In the genomic region with DNA sequence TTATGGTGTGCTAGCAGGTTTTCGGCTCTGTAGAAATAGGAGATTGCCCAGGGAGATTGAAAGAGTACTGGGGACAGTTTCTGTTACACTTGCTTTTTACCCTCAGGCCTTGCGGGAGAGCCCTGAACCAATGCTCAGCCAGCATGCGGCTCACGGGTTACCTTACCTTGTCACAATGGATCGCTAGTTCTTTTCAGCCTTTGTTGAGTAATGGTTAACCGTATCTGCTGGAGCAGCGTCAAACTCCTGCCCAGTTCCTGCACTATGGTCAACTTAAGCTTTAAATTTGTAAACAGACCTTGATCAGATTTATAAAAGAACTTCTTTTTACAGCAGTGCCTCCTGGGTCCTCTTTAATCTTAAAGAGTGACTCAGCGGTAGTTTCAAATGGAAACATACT, we compare ENCODE assay signal across 31 mouse cellular contexts. TPM values are rescaled to one million over a fixed set of nuclear protein-coding genes. Genes with fewer than 3 reads are reported as not detected.
DNase-seq lines count a peak whose midpoint lies in the region; ATAC-seq and TF ChIP-seq lines count a peak whose summit lies in the region.
"Had no signal": no experiment of that assay in that cellular context is flagged by ENCODE, and none has a peak within 500 bp of the region (broad histone marks: within the 10 kb centered on the region; RNA-seq: fewer than 3 reads in every experiment).

No protein-coding gene starts in this region.

- H3K4me1 ChIP-seq in kidney, adult 2 months (ENCODE audit: control insufficient read depth, insufficient read depth, low read length) = peaks cover 2% of the 10 kb centered on the region; the same call in 1 of the 2 replicates
- peaks cover 7% of the 10 kb centered on the region for H3K4me1 ChIP-seq in kidney, embryonic 14.5 days (ENCODE audit: control insufficient read depth, insufficient read depth, low read length)
- H3K4me1 ChIP-seq in kidney, embryonic 15.5 days = peaks cover 34% of the 10 kb centered on the region
- no peaks in the 10 kb centered on the region for H3K4me1 ChIP-seq in stomach, postnatal 0 days (replicated peaks; ENCODE audit: control insufficient read depth, insufficient read depth)
- H3K4me1 ChIP-seq: embryonic facial prominence, embryonic 12.5 days; embryonic facial prominence, embryonic 15.5 days; heart, embryonic 10.5 days had no signal

- peak; percentile 55 for DNase-seq in kidney, adult 2 months
- peak; percentile 46 for DNase-seq in kidney, postnatal 14 days
- no peak for DNase-seq in stomach, postnatal 0 days (ENCODE audit: low spot score)
- no peak for DNase-seq in layer of hippocampus, adult 2 months (ENCODE audit: low spot score in 2 of 2)
- DNase-seq: adrenal gland, adult 2 months; adrenal gland, postnatal 14 days; cerebellum, adult 11 months; cerebellum, adult 2 months; cerebellum, adult 9-11 months; cerebellum, postnatal 25 days; forebrain, postnatal 0 days; gastrocnemius, adult 2 months; gastrocnemius, postnatal 14 days; heart, adult 2 months; heart, postnatal 14 days; heart, postnatal 4 days had no signal

- H3K36me3 ChIP-seq in kidney, adult 2 months (ENCODE audit: control insufficient read depth, insufficient read depth, low read length) = no peaks in the 10 kb centered on the region; the same call in 1 of the 2 replicates
- H3K36me3 ChIP-seq in kidney, embryonic 14.5 days (ENCODE audit: control insufficient read depth, insufficient read depth, low read length) = peaks cover 73% of the 10 kb centered on the region
- H3K36me3 ChIP-seq in kidney, embryonic 15.5 days = peaks cover 86% of the 10 kb centered on the region
- H3K36me3 ChIP-seq in stomach, postnatal 0 days (ENCODE audit: control insufficient read depth, insufficient read depth, low read length) = peaks cover 27% of the 10 kb centered on the region

- H3K4me2 ChIP-seq in kidney, embryonic 14.5 days (replicated peaks; ENCODE audit: low read depth, low read length) = no peak overlapping the region
- no peak overlapping the region for H3K4me2 ChIP-seq in kidney, embryonic 15.5 days
- H3K4me2 ChIP-seq in stomach, postnatal 0 days (replicated peaks; ENCODE audit: low read depth) = no peak overlapping the region
- H3K4me2 ChIP-seq: embryonic facial prominence, embryonic 12.5 days; embryonic facial prominence, embryonic 15.5 days; heart, embryonic 13.5 days; hindbrain, embryonic 14.5 days had no signal

- TF ChIP-seq EP300 in stomach, postnatal 0 days (optimal IDR thresholded peaks at IDR 0.05) = no peak

- H3K9ac ChIP-seq in kidney, embryonic 14.5 days (ENCODE audit: low read depth, low read length) = no peak overlapping the region
- H3K9ac ChIP-seq in kidney, embryonic 15.5 days = no peak overlapping the region
- no peak overlapping the region for H3K9ac ChIP-seq in stomach, postnatal 0 days (ENCODE audit: low read length)
- H3K9ac ChIP-seq: embryonic facial prominence, embryonic 12.5 days; embryonic facial prominence, embryonic 15.5 days; forebrain, postnatal 0 days; heart, embryonic 13.5 days; hindbrain, embryonic 14.5 days had no signal

- no peak overlapping the region for H3K27ac ChIP-seq in kidney, adult 2 months (ENCODE audit: insufficient read depth, low read depth, low read length)
- no peak overlapping the region for H3K27ac ChIP-seq in kidney, embryonic 14.5 days (ENCODE audit: low read depth, low read length)
- no peak overlapping the region for H3K27ac ChIP-seq in kidney, embryonic 15.5 days
- H3K27ac ChIP-seq in stomach, postnatal 0 days (replicated peaks) = no peak overlapping the region
- no peak overlapping the region for H3K27ac ChIP-seq in layer of hippocampus, adult 2 months
- H3K27ac ChIP-seq: embryonic facial prominence, embryonic 12.5 days; embryonic facial prominence, embryonic 15.5 days; gastrocnemius, adult 2 months; heart, adult 2 months; heart, embryonic 10.5 days; heart, embryonic 13.5 days; hindbrain, embryonic 14.5 days had no signal

- no peak overlapping the region for H3K4me3 ChIP-seq in kidney, adult 2 months (ENCODE audit: insufficient read depth, low read depth, low read length)
- no peak overlapping the region for H3K4me3 ChIP-seq in kidney, embryonic 14.5 days (ENCODE audit: low read length)
- no peak overlapping the region for H3K4me3 ChIP-seq in kidney, embryonic 15.5 days (replicated peaks)
- no peak overlapping the region for H3K4me3 ChIP-seq in stomach, postnatal 0 days (ENCODE audit: low read depth, low read length)
- no peak overlapping the region for H3K4me3 ChIP-seq in layer of hippocampus, adult 2 months
- H3K4me3 ChIP-seq: embryonic facial prominence, embryonic 12.5 days; embryonic facial prominence, embryonic 15.5 days; gastrocnemius, adult 2 months; heart, adult 2 months; heart, embryonic 10.5 days; heart, embryonic 13.5 days had no signal

- no peaks in the 10 kb centered on the region for H3K9me3 ChIP-seq in kidney, embryonic 14.5 days (ENCODE audit: control insufficient read depth, low read length)
- H3K9me3 ChIP-seq in kidney, embryonic 15.5 days (replicated peaks) = no peaks in the 10 kb centered on the region
- no peaks in the 10 kb centered on the region for H3K9me3 ChIP-seq in stomach, postnatal 0 days (ENCODE audit: control insufficient read depth, low read length)
- H3K9me3 ChIP-seq: embryonic facial prominence, embryonic 12.5 days; embryonic facial prominence, embryonic 15.5 days; heart, embryonic 10.5 days; heart, embryonic 13.5 days had no signal

- WGBS in kidney, adult 2 months = 52% methylated on average over 8 of the region's 8 CpGs
- WGBS in kidney, embryonic 14.5 days = 73% methylated on average over 8 of the region's 8 CpGs
- WGBS in kidney, embryonic 15.5 days = 74% methylated on average over 8 of the region's 8 CpGs
- 58% methylated on average over 8 of the region's 8 CpGs for WGBS in stomach, postnatal 0 days

- no peaks in the 10 kb centered on the region for H3K27me3 ChIP-seq in kidney, adult 2 months (replicated peaks; ENCODE audit: control insufficient read depth, insufficient read depth, low read length)
- no peaks in the 10 kb centered on the region for H3K27me3 ChIP-seq in kidney, embryonic 14.5 days (ENCODE audit: control insufficient read depth, insufficient read depth, low read length)
- H3K27me3 ChIP-seq in kidney, embryonic 15.5 days = no peaks in the 10 kb centered on the region
- no peaks in the 10 kb centered on the region for H3K27me3 ChIP-seq in stomach, postnatal 0 days (ENCODE audit: control insufficient read depth, insufficient read depth, low read length)
- H3K27me3 ChIP-seq: embryonic facial prominence, embryonic 12.5 days; embryonic facial prominence, embryonic 15.5 days; heart, embryonic 13.5 days had no signal

- no peak for ATAC-seq in kidney, embryonic 14.5 days (ENCODE audit: low FRiP score, low TSS enrichment)
- no peak for ATAC-seq in kidney, embryonic 15.5 days (replicated peaks; ENCODE audit: low FRiP score)
- ATAC-seq in stomach, postnatal 0 days (ENCODE audit: low FRiP score, low TSS enrichment) = peak; percentile 42; the same call in 1 of the 2 replicates
- ATAC-seq: CD4-positive, CD25-positive, alpha-beta regulatory T cell, adult 4 months; forebrain, embryonic 14.5 days; forebrain, postnatal 0 days had no signal

- TF ChIP-seq CTCF in kidney, adult 2 months (conservative IDR thresholded peaks at IDR 0.05; ENCODE audit: insufficient read depth, insufficient read length, low read depth, low read length) = no peak
- TF ChIP-seq CTCF in stomach, postnatal 0 days (IDR thresholded peaks at IDR 0.05; ENCODE audit: low read depth) = no peak
- no peak for TF ChIP-seq CTCF in layer of hippocampus, adult 2 months (conservative IDR thresholded peaks at IDR 0.05)

- TF ChIP-seq POLR2A in kidney, adult 2 months (IDR thresholded peaks at IDR 0.05; ENCODE audit: low read depth, low read length) = no peak

RNA-seq across cellular contexts. Expression of gene Mtnr1a, which starts 53.1 kb away (rescaled TPM):
- polyA plus RNA-seq in kidney, adult 2 months (2012; rRNA removed) = not detected in 2 replicates
- polyA plus RNA-seq in kidney, embryonic 14.5 days (2014; fragmentation: Nextera tagmentation; extraction: Ambion mirVana) = not detected in 2 replicates
- 0.26 and 0.31 TPM in 2 replicates for polyA plus RNA-seq in kidney, embryonic 15.5 days (2015; fragmentation: Nextera tagmentation; extraction: Ambion mirVana)
- polyA plus RNA-seq in stomach, postnatal 0 days (2015; fragmentation: Nextera tagmentation; extraction: Ambion mirVana) = 0.06 and 0.29 TPM in 2 replicates
- not detected for total RNA-seq in layer of hippocampus, adult 2 months (2021)
- total RNA-seq: adrenal gland, adult 2 months; adrenal gland, postnatal 14 days; common myeloid progenitor, adult 5-6 weeks; gastrocnemius, adult 2 months; gastrocnemius, postnatal 14 days; gastrocnemius, postnatal 4 days; heart, adult 2 months; heart, postnatal 14 days; heart, postnatal 4 days; MEL had no signal
- polyA plus RNA-seq: adrenal gland, adult 2 months; C2C12; CD4-positive, CD25-positive, alpha-beta regulatory T cell, adult 4 months; embryonic facial prominence, embryonic 15.5 days; frontal cortex, adult 2 months; heart, adult 2 months; heart, embryonic 16.5 days had no signal

Comparison
In these comparisons a context has a peak if more than half of its experiments do, and no peak if none do; other contexts are left out.
1. DNase-seq: peak in kidney, adult 2 months (single experiment) and kidney, postnatal 14 days (single experiment); none in stomach, postnatal 0 days (single experiment) and layer of hippocampus, adult 2 months (0 of 2).